Mouse (Mus musculus): ENCODE results near the gene Cstf1.

DNA sequence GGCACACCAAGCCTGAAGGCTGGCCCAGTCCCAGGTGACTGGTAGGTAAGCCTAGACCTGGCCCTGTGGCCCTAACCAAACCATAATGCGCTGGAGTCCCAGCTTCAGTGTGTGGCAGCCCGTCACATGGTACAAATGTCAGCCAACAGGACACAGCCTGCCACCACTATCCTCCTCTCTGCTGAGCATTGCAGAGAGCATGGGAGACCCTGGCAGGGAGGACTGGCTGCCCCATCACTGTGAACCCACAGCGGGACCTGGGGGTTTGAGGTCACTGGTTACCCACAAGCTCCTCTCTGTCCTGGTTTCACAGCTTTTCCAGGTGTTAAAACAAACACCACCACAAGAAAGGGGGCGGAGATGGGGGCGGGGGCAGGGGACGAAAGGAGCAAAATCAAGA lies 19.9 kb downstream of the Cstf1 start:
- TF ChIP-seq CTCF (IDR thresholded peaks at IDR 0.05): no peak
- no peak for TF ChIP-seq EP300 (IDR thresholded peaks at IDR 0.05)
